Mouse (Mus musculus) myocyte (in vitro differentiated cells): ENCODE data around the gene Dazl.

Experiments
- CEBPB ChIP-seq: IDR thresholded peaks from 2 replicates; pipeline ENCODE4 v1.6.1; 2011; ENCODE audit warnings: mild to moderate bottlenecking, moderate library complexity; ENCODE audit not compliant: poor library complexity, insufficient read depth, severe bottlenecking
- E2F4 ChIP-seq: IDR thresholded peaks from one replicate; pipeline ENCODE4 v1.6.1; 2011; ENCODE audit warnings: mild to moderate bottlenecking, control low read depth, moderate library complexity; ENCODE audit not compliant: insufficient read depth
- MAX ChIP-seq: IDR thresholded peaks from one replicate; pipeline ENCODE4 v1.6.1; 2011; ENCODE audit warnings: low read depth, mild to moderate bottlenecking, control low read depth
- MYOD1 ChIP-seq, 3 experiments: IDR thresholded peaks; one replicate each; pipeline ENCODE4 v1.6.1; 2011; ENCODE audit warnings: control low read depth in 2 of 3, low read depth in 2 of 3, mild to moderate bottlenecking in 2 of 3, moderate library complexity in 1 of 3; ENCODE audit not compliant: insufficient read length in 2 of 3, control insufficient read depth in 1 of 3
- MYOG ChIP-seq, 3 experiments: IDR thresholded peaks; one replicate each; pipeline ENCODE4 v1.6.1; 2011; ENCODE audit warnings: control low read depth in 2 of 3, low read depth in 2 of 3, mild to moderate bottlenecking in 2 of 3; ENCODE audit not compliant: insufficient read length in 2 of 3, control insufficient read depth in 1 of 3, insufficient read depth in 1 of 3
- POLR2A ChIP-seq: IDR thresholded peaks from one replicate; pipeline ENCODE4 v1.6.1; 2011; ENCODE audit warnings: low read depth, mild to moderate bottlenecking, control low read depth, moderate library complexity; ENCODE audit not compliant: insufficient read length
- POLR2AphosphoS2 ChIP-seq: IDR thresholded peaks from one replicate; pipeline ENCODE4 v1.6.1; 2011; ENCODE audit warnings: low read depth, control low read depth; ENCODE audit not compliant: insufficient read length
- REST ChIP-seq: IDR thresholded peaks from one replicate; pipeline ENCODE4 v1.6.1; 2011; ENCODE audit warnings: mild to moderate bottlenecking, control low read depth, moderate library complexity; ENCODE audit not compliant: insufficient read depth, insufficient read length
- SRF ChIP-seq: IDR thresholded peaks from one replicate; pipeline ENCODE4 v1.6.1; 2011; ENCODE audit warnings: low read depth; ENCODE audit not compliant: control insufficient read depth, insufficient read length
- TCF12 ChIP-seq: IDR thresholded peaks from one replicate; pipeline ENCODE4 v1.6.1; 2011; ENCODE audit warnings: mild to moderate bottlenecking, control low read depth; ENCODE audit not compliant: poor library complexity, insufficient read depth, severe bottlenecking
- TCF3 ChIP-seq: IDR thresholded peaks from one replicate; pipeline ENCODE4 v1.6.1; 2011; ENCODE audit warnings: low read depth, control low read depth; ENCODE audit not compliant: insufficient read length
- USF1 ChIP-seq: IDR thresholded peaks from one replicate; pipeline ENCODE4 v1.6.1; 2011; ENCODE audit warnings: low read depth, mild to moderate bottlenecking, control low read depth, moderate library complexity

GRCm38 (mm10) chr17:50244675-50245074 is 48.8 kb downstream of the Dazl start:
- TF ChIP-seq USF1 (no peak), MAX (no peak), POLR2A (no peak), POLR2AphosphoS2 (no peak), CEBPB (no peak), MYOD1 (IDR thresholded peaks at IDR 0.05; ENCODE audit: control insufficient read depth in 1 of 3, insufficient read length in 2 of 3, low read depth in 2 of 3) (no peak), MYOG (IDR thresholded peaks at IDR 0.05; ENCODE audit: control insufficient read depth in 1 of 3, insufficient read depth in 1 of 3, insufficient read length in 2 of 3, low read depth in 2 of 3) (no peak), SRF (no peak), TCF12 (no peak), REST (no peak), E2F4 (no peak), TCF3 (no peak)
